Mouse (Mus musculus) G1E (cell line): ENCODE results near the gene Adgrv1. TPM values are rescaled to one million over a fixed set of nuclear protein-coding genes. Genes with fewer than 3 reads are reported as not detected.

Experiments
- ATAC-seq: 2 replicates; pipeline ENCODE4 v1.8.0; 2016; ENCODE audit warnings: mild to moderate bottlenecking; ENCODE audit not compliant: insufficient number of reproducible peaks, poor library complexity, low FRiP score, severe bottlenecking; ENCODE audit errors: extremely low read depth
- DNase-seq: peaks from one replicate; pipeline ENCODE4 v3.0.0; 2012; ENCODE audit warnings: low spot score
- H3K27me3 ChIP-seq: 2 replicates; pipeline ENCODE4 v1.6.1; 2012; ENCODE audit warnings: mild to moderate bottlenecking, low read length, inconsistent platforms; ENCODE audit not compliant: insufficient read depth
- H3K36me3 ChIP-seq: replicated peaks from 2 replicates; pipeline ENCODE3; 2012; ENCODE audit warnings: mild to moderate bottlenecking, inconsistent platforms
- H3K4me1 ChIP-seq: 2 replicates; pipeline ENCODE4 v1.6.1; 2012; ENCODE audit warnings: low read depth, low read length, inconsistent platforms, mixed read lengths; ENCODE audit not compliant: insufficient read depth
- H3K4me3 ChIP-seq: 2 replicates; pipeline ENCODE4 v1.5.1; 2012; ENCODE audit warnings: low read depth, mild to moderate bottlenecking, inconsistent platforms, low read length, moderate library complexity, mixed read lengths
- H3K9me3 ChIP-seq: replicated peaks from 2 replicates; pipeline ENCODE4 v1.6.1; 2012; ENCODE audit warnings: inconsistent platforms
- CTCF ChIP-seq: IDR thresholded peaks from 2 replicates; pipeline ENCODE4 v1.5.1; 2012; ENCODE audit warnings: low read depth, low read length, inconsistent platforms, mixed read lengths
- GATA1 ChIP-seq: IDR thresholded peaks from 2 replicates; pipeline ENCODE4 v1.6.1; 2012; ENCODE audit warnings: borderline replicate concordance, low read length, inconsistent platforms, mixed read lengths
- GATA2 ChIP-seq: IDR thresholded peaks from 2 replicates; pipeline ENCODE4 v1.6.1; 2012; ENCODE audit warnings: low read depth, low read length, inconsistent platforms, borderline replicate concordance
- POLR2AphosphoS5 ChIP-seq: IDR thresholded peaks from 2 replicates; pipeline ENCODE4 v1.6.1; 2012; ENCODE audit warnings: low read depth, low read length, inconsistent platforms; ENCODE audit not compliant: insufficient replicate concordance
- TAL1 ChIP-seq: conservative IDR thresholded peaks from 2 replicates; pipeline ENCODE4 v1.6.1; 2012; ENCODE audit warnings: low read depth, low read length, inconsistent platforms, mixed read lengths
- polyA plus RNA-seq: library from polyadenylated mRNA; stranded (reverse); fragments of >175 nt; gene quantifications from 2 replicates; pipeline ENCODE4 v1.2.3, GENCODE M21; 2012
- total RNA-seq, 2 experiments: library from RNA; stranded (forward) in 1 of 2; stranded (reverse) in 1 of 2; fragments of 200-1000 nt in 1 of 2; fragments of >200 nt in 1 of 2; fragmentation: Nextera tagmentation in 1 of 2; gene quantifications; 2 replicates each; pipeline ENCODE4 v1.2.3; 2014 to 2017

The Adgrv1 gene
- total and polyA plus RNA-seq, 3 experiments: 0.49 TPM; not detected in 2

DNA sequence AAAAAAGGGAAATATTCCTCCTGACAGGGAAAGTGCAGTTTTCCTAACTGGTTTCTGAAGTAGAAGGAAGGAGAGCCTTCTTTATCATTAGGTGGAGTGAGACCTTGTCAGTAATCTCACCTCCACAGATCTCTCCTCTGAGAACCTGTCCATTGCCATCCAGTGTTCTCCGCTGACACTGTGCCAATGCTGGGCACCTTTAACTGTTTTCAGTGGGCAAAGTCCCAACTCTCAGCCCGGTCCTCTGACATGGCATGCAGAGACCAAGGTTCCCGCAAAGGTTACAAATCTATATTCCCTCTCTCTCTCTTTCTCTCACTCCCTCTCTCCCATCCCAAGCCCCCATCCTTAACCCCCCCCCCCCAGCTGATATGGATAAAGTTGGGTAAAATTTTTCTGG, 230.1 kb downstream of the Adgrv1 start:
- TF ChIP-seq TAL1 (no peak), GATA2 (no peak)
- no peak for ATAC-seq
- Histone ChIP-seq H3K9me3 (no peaks in the 10 kb centered on the region), H3K27me3 (peaks cover 3% of the 10 kb centered on the region; the same call in 1 of the 2 replicates), H3K36me3 (no peaks in the 10 kb centered on the region), H3K4me3 (no peak overlapping the region), H3K4me1 (no peaks in the 10 kb centered on the region)
- DNase-seq: no peak

DNA sequence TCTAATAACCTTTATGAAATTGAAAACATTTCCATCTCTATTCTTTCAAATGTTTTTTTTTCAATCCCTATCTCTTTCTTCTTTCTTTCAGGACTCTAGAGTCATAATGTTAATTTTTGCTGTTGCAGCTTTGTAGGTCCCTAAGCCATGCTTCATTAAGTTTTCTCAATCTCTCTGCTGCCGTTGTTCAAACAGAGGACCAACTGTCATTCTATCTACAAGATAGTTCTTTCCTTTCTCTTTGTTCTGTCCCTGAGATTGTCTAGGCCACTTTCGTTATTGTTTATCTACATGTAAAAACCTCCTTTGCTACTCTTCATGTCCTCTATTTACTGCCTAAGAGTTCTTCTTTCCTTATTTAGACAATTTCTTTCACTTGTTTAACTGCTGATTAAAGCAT, 230.8 kb downstream of the Adgrv1 start:
- no peaks in the 10 kb centered on the region for H3K9me3 ChIP-seq
- peaks cover 3% of the 10 kb centered on the region; the same call in 1 of the 2 replicates for H3K27me3 ChIP-seq
- DNase-seq (no peak), ATAC-seq (no peak)
- H3K36me3 ChIP-seq: no peaks in the 10 kb centered on the region
- TF ChIP-seq POLR2AphosphoS5 (no peak), TAL1 (no peak)
- no peaks in the 10 kb centered on the region for H3K4me1 ChIP-seq
- no peak overlapping the region for H3K4me3 ChIP-seq

DNA sequence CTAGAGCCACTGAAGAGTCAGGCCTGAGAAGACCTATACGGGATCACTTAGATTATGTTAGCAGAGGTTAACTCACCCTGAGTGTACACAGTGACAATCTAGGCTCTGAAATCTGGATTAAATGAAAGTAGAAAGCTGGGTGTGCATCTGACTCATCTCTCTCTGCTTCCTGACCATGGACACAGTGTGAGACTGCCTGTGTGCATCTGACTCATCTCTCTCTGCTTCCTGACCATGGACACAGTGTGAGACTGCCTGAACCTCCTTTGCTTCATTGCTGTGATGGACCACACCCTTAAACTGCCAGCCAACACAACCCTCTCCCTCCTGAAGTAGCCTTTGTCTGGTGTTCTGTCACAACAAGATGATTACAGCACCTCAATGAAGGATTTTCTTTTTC, 231.2 kb downstream of the Adgrv1 start:
- Histone ChIP-seq H3K27me3 (peaks cover 3% of the 10 kb centered on the region; the same call in 1 of the 2 replicates), H3K36me3 (no peaks in the 10 kb centered on the region), H3K4me1 (no peaks in the 10 kb centered on the region), H3K4me3 (no peak overlapping the region), H3K9me3 (no peaks in the 10 kb centered on the region)
- TF ChIP-seq TAL1: no peak
- TF ChIP-seq GATA2: no peak
- no peak for TF ChIP-seq POLR2AphosphoS5
- TF ChIP-seq CTCF: no peak
- TF ChIP-seq GATA1: no peak
- no peak for ATAC-seq
- no peak for DNase-seq

- ATAC-seq (no peak), DNase-seq (no peak)
- Histone ChIP-seq H3K9me3 (no peaks in the 10 kb centered on the region), H3K36me3 (no peaks in the 10 kb centered on the region), H3K4me3 (no peak overlapping the region), H3K27me3 (no peaks in the 10 kb centered on the region), H3K4me1 (no peaks in the 10 kb centered on the region)
- no peak for TF ChIP-seq CTCF
- no peak for TF ChIP-seq GATA1
- no peak for TF ChIP-seq POLR2AphosphoS5
- TF ChIP-seq TAL1: no peak
- no peak for TF ChIP-seq GATA2
Measured at GRCm38 (mm10) chr13:81385597-81386362, 247.2 kb downstream of the Adgrv1 start.

DNA sequence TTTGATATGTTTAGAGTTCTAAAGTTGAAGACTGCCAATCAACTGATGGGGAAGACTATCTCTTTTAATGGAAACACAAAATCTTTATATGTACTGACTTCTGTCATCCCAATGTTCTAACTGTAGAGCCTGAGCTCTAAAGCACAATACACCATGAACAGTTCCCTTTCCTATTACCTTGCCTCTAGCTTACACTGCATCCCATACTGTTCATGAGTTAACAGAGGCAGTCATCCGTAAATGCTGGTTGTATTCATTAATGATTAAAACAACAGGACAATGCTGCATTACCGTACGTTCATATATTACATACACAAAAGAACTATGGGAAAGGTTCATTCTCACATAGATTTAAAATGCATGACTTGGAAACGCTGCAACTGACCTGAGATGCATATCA, 251.1 kb downstream of the Adgrv1 start:
- Histone ChIP-seq H3K4me3 (no peak overlapping the region), H3K27me3 (peaks cover 12% of the 10 kb centered on the region), H3K9me3 (no peaks in the 10 kb centered on the region), H3K36me3 (no peaks in the 10 kb centered on the region), H3K4me1 (no peaks in the 10 kb centered on the region)
- no peak for TF ChIP-seq POLR2AphosphoS5
- TF ChIP-seq GATA1: no peak
- no peak for TF ChIP-seq TAL1
- no peak for TF ChIP-seq GATA2
- no peak for TF ChIP-seq CTCF
- DNase-seq (no peak), ATAC-seq (no peak)

- no peak overlapping the region for H3K4me3 ChIP-seq
- H3K4me1 ChIP-seq: no peaks in the 10 kb centered on the region
- no peak for DNase-seq
- no peaks in the 10 kb centered on the region for H3K36me3 ChIP-seq
- H3K9me3 ChIP-seq: no peaks in the 10 kb centered on the region
- no peak for TF ChIP-seq GATA1
- no peak for TF ChIP-seq POLR2AphosphoS5
- H3K27me3 ChIP-seq: no peaks in the 10 kb centered on the region; the same call in 1 of the 2 replicates
- ATAC-seq: no peak; the same call in 1 of the 2 replicates
Measured at GRCm38 (mm10) chr13:81370801-81371456, 262.0 kb downstream of the Adgrv1 start.
